Mouse (Mus musculus): ENCODE measurements around the gene Gfpt1.

GRCm38 (mm10) chr6:86997360-86997759 is 45.3 kb upstream of the Gfpt1 start:
- TF ChIP-seq POLR2A (IDR thresholded peaks at IDR 0.05; ENCODE audit: insufficient read length, low read depth), result no peak
- no peak for TF ChIP-seq USF1 (IDR thresholded peaks at IDR 0.05; ENCODE audit: low read depth)
- no peak for TF ChIP-seq MYOG (IDR thresholded peaks at IDR 0.05; ENCODE audit: control insufficient read depth in 1 of 3, insufficient read depth in 1 of 3, insufficient read length in 2 of 3, low read depth in 2 of 3)
- no peak for TF ChIP-seq MAX (IDR thresholded peaks at IDR 0.05; ENCODE audit: low read depth)
- TF ChIP-seq REST (IDR thresholded peaks at IDR 0.05; ENCODE audit: insufficient read depth, insufficient read length), result no peak
- no peak for TF ChIP-seq MYOD1 (IDR thresholded peaks at IDR 0.05; ENCODE audit: control insufficient read depth in 1 of 3, insufficient read length in 2 of 3, low read depth in 2 of 3)
- no peak for TF ChIP-seq TCF12 (IDR thresholded peaks at IDR 0.05; ENCODE audit: insufficient read depth, poor library complexity, severe bottlenecking)
- no peak for TF ChIP-seq POLR2AphosphoS2 (IDR thresholded peaks at IDR 0.05; ENCODE audit: insufficient read length, low read depth)
- no peak for TF ChIP-seq TCF3 (IDR thresholded peaks at IDR 0.05; ENCODE audit: insufficient read length, low read depth)

Data from myocyte (in vitro differentiated cells).